Mouse (Mus musculus) MEL (cell line): Measurements from ENCODE around the gene Pld4. TPM values are rescaled to one million over a fixed set of nuclear protein-coding genes. Genes with fewer than 3 reads are reported as not detected.

Source experiments
- DNase-seq: peaks from one replicate; pipeline ENCODE4 v3.0.0; 2011; ENCODE audit warnings: low read depth, low spot score
- H3K27ac ChIP-seq: 2 replicates; pipeline ENCODE4 v1.5.1; 2012; ENCODE audit warnings: low read depth, mild to moderate bottlenecking, control low read depth, low read length, moderate library complexity; ENCODE audit not compliant: control insufficient read depth
- H3K27me3 ChIP-seq, 2 experiments: fragments of 150-350 bp in 1 of 2; sonication (generic) in 1 of 2; 2 replicates each; pipeline ENCODE4 v1.6.1; 2012; ENCODE audit warnings: low read length in 2 of 2, mild to moderate bottlenecking in 2 of 2, improper control_type of control experiment in 1 of 2, moderate library complexity in 1 of 2; ENCODE audit not compliant: insufficient read depth in 2 of 2, control insufficient read depth in 1 of 2
- H3K36me3 ChIP-seq, 2 experiments: 2 replicates each; pipeline ENCODE4 v1.6.1; 2012 to 2014; ENCODE audit warnings: low read length in 2 of 2, improper control_type of control experiment in 1 of 2, inconsistent platforms in 1 of 2, mild to moderate bottlenecking in 1 of 2; ENCODE audit not compliant: insufficient read depth in 2 of 2, control insufficient read depth in 1 of 2
- H3K4me1 ChIP-seq, 2 experiments: fragments of 150-350 bp in 1 of 2; sonication (generic) in 1 of 2; 2 replicates each; pipeline ENCODE4 v1.6.1; 2012; ENCODE audit warnings: low read length in 2 of 2, improper control_type of control experiment in 1 of 2, mild to moderate bottlenecking in 1 of 2; ENCODE audit not compliant: insufficient read depth in 2 of 2, control insufficient read depth in 1 of 2
- H3K4me3 ChIP-seq, 2 experiments: fragments of 150-350 bp in 1 of 2; sonication (generic) in 1 of 2; 2 replicates each; pipeline ENCODE4 v1.5.1; 2012; ENCODE audit warnings: low read depth in 2 of 2, low read length in 2 of 2, mild to moderate bottlenecking in 2 of 2, moderate library complexity in 2 of 2, control low read depth in 1 of 2, improper control_type of control experiment in 1 of 2; ENCODE audit not compliant: control insufficient read depth in 1 of 2, insufficient read depth in 1 of 2
- H3K79me2 ChIP-seq: 2 replicates; pipeline ENCODE4 v1.6.1; 2012; ENCODE audit warnings: mild to moderate bottlenecking, low read length, moderate library complexity; ENCODE audit not compliant: control insufficient read depth, poor library complexity, insufficient read depth
- H3K9ac ChIP-seq: 2 replicates; pipeline ENCODE4 v1.6.1; 2012; ENCODE audit warnings: low read depth, mild to moderate bottlenecking, control low read depth, low read length, moderate library complexity; ENCODE audit not compliant: control insufficient read depth, poor library complexity, severe bottlenecking
- H3K9me3 ChIP-seq: fragments of 150-350 bp; sonication (generic); replicated peaks from 2 replicates; pipeline ENCODE4 v1.6.1; 2012; ENCODE audit warnings: mild to moderate bottlenecking, low read length, improper control_type of control experiment, moderate library complexity; ENCODE audit not compliant: insufficient read depth
- BHLHE40 ChIP-seq: IDR thresholded peaks from 2 replicates; pipeline ENCODE4 v1.6.1; 2012; ENCODE audit warnings: low read depth, mild to moderate bottlenecking, inconsistent platforms, low read length, improper control_type of control experiment, borderline replicate concordance
- CHD1 ChIP-seq: IDR thresholded peaks from 2 replicates; pipeline ENCODE4 v1.6.1; 2012; ENCODE audit warnings: low read depth, mild to moderate bottlenecking, inconsistent platforms, low read length, improper control_type of control experiment
- CHD2 ChIP-seq: IDR thresholded peaks from 2 replicates; pipeline ENCODE4 v1.6.1; 2011; ENCODE audit warnings: low read length, improper control_type of control experiment
- CTCF ChIP-seq, 3 experiments: IDR thresholded peaks in 2 of 3; conservative IDR thresholded peaks in 1 of 3; 2 replicates each; pipeline ENCODE4 v1.5.1; 2011 to 2012; ENCODE audit warnings: low read length in 3 of 3, low read depth in 2 of 3, mild to moderate bottlenecking in 2 of 3, improper control_type of control experiment in 1 of 3, inconsistent platforms in 1 of 3, mixed read lengths in 1 of 3, moderate library complexity in 1 of 3; ENCODE audit not compliant: control insufficient read depth in 1 of 3, insufficient read depth in 1 of 3, poor library complexity in 1 of 3, severe bottlenecking in 1 of 3
- E2F4 ChIP-seq: IDR thresholded peaks from 2 replicates; pipeline ENCODE4 v1.6.1; 2011; ENCODE audit warnings: low read depth, low read length, improper control_type of control experiment, borderline replicate concordance
- EP300 ChIP-seq, 2 experiments: IDR thresholded peaks; 2 replicates each; pipeline ENCODE4 v1.6.1; 2011; ENCODE audit warnings: improper control_type of control experiment in 2 of 2, low read length in 2 of 2, low read depth in 1 of 2, mild to moderate bottlenecking in 1 of 2
- GABPA ChIP-seq: IDR thresholded peaks from 2 replicates; pipeline ENCODE4 v1.6.1; 2012; ENCODE audit warnings: low read depth, mild to moderate bottlenecking, inconsistent platforms, low read length, improper control_type of control experiment, moderate library complexity
- GATA1 ChIP-seq: IDR thresholded peaks from 2 replicates; pipeline ENCODE4 v1.6.1; 2011; ENCODE audit warnings: low read depth, low read length, improper control_type of control experiment
- HCFC1 ChIP-seq: IDR thresholded peaks from 2 replicates; pipeline ENCODE4 v1.6.1; 2012; ENCODE audit warnings: low read depth, mild to moderate bottlenecking, inconsistent platforms, low read length, improper control_type of control experiment, moderate library complexity
- JUND ChIP-seq: IDR thresholded peaks from 2 replicates; pipeline ENCODE4 v1.6.1; 2011; ENCODE audit warnings: low read depth, mild to moderate bottlenecking, improper control_type of control experiment, low read length
- KAT2A ChIP-seq: conservative IDR thresholded peaks from 2 replicates; pipeline ENCODE4 v1.6.1; 2012; ENCODE audit warnings: low read depth, low read length, improper control_type of control experiment, inconsistent platforms
- MAFK ChIP-seq: IDR thresholded peaks from 2 replicates; pipeline ENCODE4 v1.6.1; 2011; ENCODE audit warnings: low read depth, mild to moderate bottlenecking, low read length, improper control_type of control experiment, borderline replicate concordance
- MAX ChIP-seq: IDR thresholded peaks from 2 replicates; pipeline ENCODE4 v1.6.1; 2011; ENCODE audit warnings: low read length, improper control_type of control experiment
- MAZ ChIP-seq: IDR thresholded peaks from 2 replicates; pipeline ENCODE4 v1.6.1; 2012; ENCODE audit warnings: low read depth, mild to moderate bottlenecking, inconsistent platforms, low read length, improper control_type of control experiment
- MEF2A ChIP-seq: IDR thresholded peaks from 2 replicates; pipeline ENCODE4 v1.6.1; 2014; ENCODE audit warnings: low read depth, mild to moderate bottlenecking, inconsistent platforms, low read length, improper control_type of control experiment; ENCODE audit not compliant: poor library complexity, insufficient replicate concordance, severe bottlenecking; ENCODE audit errors: extremely low read depth
- MYB ChIP-seq: IDR thresholded peaks from 2 replicates; pipeline ENCODE4 v1.6.1; 2011; ENCODE audit warnings: mild to moderate bottlenecking, low read depth, low read length, improper control_type of control experiment
- MYC ChIP-seq: IDR thresholded peaks from 2 replicates; pipeline ENCODE4 v1.6.1; 2011; ENCODE audit warnings: low read depth, mild to moderate bottlenecking, low read length, improper control_type of control experiment, moderate library complexity
- NELFE ChIP-seq: IDR thresholded peaks from 2 replicates; pipeline ENCODE4 v1.6.1; 2011; ENCODE audit warnings: low read depth, low read length, improper control_type of control experiment
- POLR2AphosphoS2 ChIP-seq: IDR thresholded peaks from 2 replicates; pipeline ENCODE4 v1.6.1; 2011; ENCODE audit warnings: low read length, improper control_type of control experiment
- RAD21 ChIP-seq: IDR thresholded peaks from 2 replicates; pipeline ENCODE4 v1.6.1; 2011; ENCODE audit warnings: mild to moderate bottlenecking, low read depth, low read length, improper control_type of control experiment
- RCOR1 ChIP-seq: IDR thresholded peaks from 2 replicates; pipeline ENCODE4 v1.6.1; 2012; ENCODE audit warnings: low read depth, mild to moderate bottlenecking, inconsistent platforms, low read length, improper control_type of control experiment
- SIN3A ChIP-seq: IDR thresholded peaks from 2 replicates; pipeline ENCODE4 v1.6.1; 2012; ENCODE audit warnings: low read length, improper control_type of control experiment, inconsistent platforms
- SMC3 ChIP-seq: IDR thresholded peaks from 2 replicates; pipeline ENCODE4 v1.6.1; 2011; ENCODE audit warnings: low read depth, low read length, improper control_type of control experiment
- TCF12 ChIP-seq: IDR thresholded peaks from 2 replicates; pipeline ENCODE4 v1.6.1; 2014; ENCODE audit warnings: low read depth, mild to moderate bottlenecking, inconsistent platforms, low read length, improper control_type of control experiment, moderate library complexity
- USF2 ChIP-seq, 2 experiments: IDR thresholded peaks; 2 replicates each; pipeline ENCODE4 v1.6.1; 2011 to 2012; ENCODE audit warnings: improper control_type of control experiment in 2 of 2, low read length in 2 of 2, borderline replicate concordance in 1 of 2, inconsistent platforms in 1 of 2, low read depth in 1 of 2, mild to moderate bottlenecking in 1 of 2; ENCODE audit not compliant: insufficient read depth in 1 of 2
- ZC3H11A ChIP-seq: IDR thresholded peaks from 2 replicates; pipeline ENCODE4 v1.6.1; 2012; ENCODE audit warnings: low read depth, mild to moderate bottlenecking, inconsistent platforms, low read length, improper control_type of control experiment
- ZKSCAN1 ChIP-seq: IDR thresholded peaks from 2 replicates; pipeline ENCODE4 v1.6.1; 2012; ENCODE audit warnings: low read depth, mild to moderate bottlenecking, inconsistent platforms, low read length, improper control_type of control experiment, moderate library complexity
- ZNF384 ChIP-seq: IDR thresholded peaks from 2 replicates; pipeline ENCODE4 v1.6.1; 2012; ENCODE audit warnings: low read depth, mild to moderate bottlenecking, inconsistent platforms, low read length, improper control_type of control experiment
- polyA plus RNA-seq, 2 experiments: library from polyadenylated mRNA; stranded (reverse) in 1 of 2; unstranded in 1 of 2; fragments of >175 nt in 1 of 2; fragments of >200 nt in 1 of 2; gene quantifications; 2 replicates each; pipeline versions ENCODE4 v1.2.1 to v1.2.4; 2012; ENCODE audit warnings: low replicate concordance in 2 of 2, low read depth in 1 of 2; ENCODE audit not compliant: insufficient read length in 2 of 2, insufficient read depth in 1 of 2, missing spikeins in 1 of 2
- total RNA-seq: library from RNA; depleted of rRNA; stranded (reverse); fragments of 300-350 nt; gene quantifications from 2 replicates; pipeline ENCODE4 v1.2.3, GENCODE M21; 2012

The Pld4 gene
- total and polyA plus RNA-seq, 3 experiments, result 9.7 to 16.4 TPM; not detected in 1

GRCm38 (mm10) chr12:112791026-112791425 is 30.6 kb downstream of the Pld4 start:
- TF ChIP-seq CHD1, result no peak
- TF ChIP-seq MYC, result no peak
- no peak for TF ChIP-seq SIN3A
- TF ChIP-seq MYB, result no peak
- TF ChIP-seq USF2 (IDR thresholded peaks at IDR 0.05; ENCODE audit: borderline replicate concordance in 1 of 2, insufficient read depth in 1 of 2, low read depth in 1 of 2, low read length in 2 of 2), result no peak
- no peak for TF ChIP-seq EP300 (IDR thresholded peaks at IDR 0.05; ENCODE audit: low read depth in 1 of 2, low read length in 2 of 2)
- no peak for TF ChIP-seq MEF2A
- no peak for TF ChIP-seq RAD21

GRCm38 (mm10) chr12:112793601-112794355 is 33.3 kb downstream of the Pld4 start:
- H3K36me3 ChIP-seq, result peaks cover 0 to 33% of the 10 kb centered on the region in 2 experiments; a peak in 2 of 4 replicates
- H3K9ac ChIP-seq, result peak overlapping the region; percentile 26
- no peaks in the 10 kb centered on the region for H3K27me3 ChIP-seq
- no peaks in the 10 kb centered on the region; the same call in 1 of the 2 replicates for H3K79me2 ChIP-seq
- DNase-seq, result peak; percentile 94
- peak overlapping the region; percentile 23 to 46; a peak in 3 of 4 replicates for H3K4me3 ChIP-seq
- H3K4me1 ChIP-seq, result peaks cover 18 to 52% of the 10 kb centered on the region in 2 experiments
- peak overlapping the region; percentile 70 for H3K27ac ChIP-seq
- H3K9me3 ChIP-seq, result no peaks in the 10 kb centered on the region
- TF ChIP-seq MAZ, result peak; percentile 95
- TF ChIP-seq GATA1, result peak; percentile 93
- peak; percentile 67 for TF ChIP-seq HCFC1
- no peak for TF ChIP-seq JUND
- TF ChIP-seq MYC, result peak; percentile 85
- peak; percentile 53; the same call in 1 of the 2 replicates for TF ChIP-seq KAT2A
- peak; percentile 95 for TF ChIP-seq SIN3A
- peak; percentile 90 for TF ChIP-seq MAX
- peak; percentile 77; the same call in 1 of the 2 replicates for TF ChIP-seq E2F4
- peak; percentile 87 to 92 for TF ChIP-seq EP300 (IDR thresholded peaks at IDR 0.05; ENCODE audit: low read depth in 1 of 2, low read length in 2 of 2)
- peak; percentile 92 for TF ChIP-seq TCF12
- TF ChIP-seq ZKSCAN1, result peak; percentile 69; the same call in 1 of the 2 replicates
- TF ChIP-seq NELFE, result no peak; the same call in 1 of the 2 replicates
- TF ChIP-seq POLR2AphosphoS2, result peak; percentile 79; the same call in 1 of the 2 replicates
- TF ChIP-seq CHD2, result no peak
- TF ChIP-seq ZC3H11A, result peak; percentile 39; the same call in 1 of the 2 replicates
- TF ChIP-seq RCOR1, result peak; percentile 91
- no peak for TF ChIP-seq MAFK
- TF ChIP-seq RAD21, result no peak
- TF ChIP-seq BHLHE40, result peak; percentile 70
- TF ChIP-seq CHD1, result no peak; the same call in 1 of the 2 replicates
- 0 out of 2 replicates have a peak, but pooled peaks have one; percentile 12 for TF ChIP-seq ZNF384
- TF ChIP-seq SMC3, result peak; percentile 25; the same call in 1 of the 2 replicates
- no peak for TF ChIP-seq MYB
- TF ChIP-seq GABPA, result peak; percentile 62; the same call in 1 of the 2 replicates
- no peak for TF ChIP-seq CTCF (IDR thresholded peaks at IDR 0.05 in 2 of 3, conservative IDR thresholded peaks at IDR 0.05 in 1 of 3; ENCODE audit: control insufficient read depth in 1 of 3, insufficient read depth in 1 of 3, low read depth in 2 of 3, low read length in 3 of 3, poor library complexity in 1 of 3, severe bottlenecking in 1 of 3)

More at GRCm38 (mm10) chr12:112791026-112791425, 30.6 kb downstream of the Pld4 start:
- H3K27me3 ChIP-seq, result no peaks in the 10 kb centered on the region
- H3K4me3 ChIP-seq, result no peak overlapping the region
- peaks cover 16 to 27% of the 10 kb centered on the region in 2 experiments for H3K4me1 ChIP-seq
- no peaks in the 10 kb centered on the region; the same call in 1 of the 2 replicates for H3K79me2 ChIP-seq
- H3K27ac ChIP-seq, result no peak overlapping the region
- peaks cover 0 to 21% of the 10 kb centered on the region in 2 experiments; a peak in 2 of 4 replicates for H3K36me3 ChIP-seq
- no peaks in the 10 kb centered on the region for H3K9me3 ChIP-seq
- no peak for DNase-seq
- H3K9ac ChIP-seq, result no peak overlapping the region
